Mouse (Mus musculus) MEL (cell line): ENCODE data around the gene Rhobtb1. TPM values are rescaled to one million over a fixed set of nuclear protein-coding genes. Genes with fewer than 3 reads are reported as not detected.

Experiments used
- DNase-seq: peaks from one replicate; pipeline ENCODE4 v3.0.0; 2011; ENCODE audit warnings: low read depth, low spot score
- H3K27ac ChIP-seq: 2 replicates; pipeline ENCODE4 v1.5.1; 2012; ENCODE audit warnings: low read depth, mild to moderate bottlenecking, control low read depth, low read length, moderate library complexity; ENCODE audit not compliant: control insufficient read depth
- H3K27me3 ChIP-seq, 2 experiments: fragments of 150-350 bp in 1 of 2; sonication (generic) in 1 of 2; 2 replicates each; pipeline ENCODE4 v1.6.1; 2012; ENCODE audit warnings: low read length in 2 of 2, mild to moderate bottlenecking in 2 of 2, improper control_type of control experiment in 1 of 2, moderate library complexity in 1 of 2; ENCODE audit not compliant: insufficient read depth in 2 of 2, control insufficient read depth in 1 of 2
- H3K36me3 ChIP-seq, 2 experiments: 2 replicates each; pipeline ENCODE4 v1.6.1; 2012 to 2014; ENCODE audit warnings: low read length in 2 of 2, improper control_type of control experiment in 1 of 2, inconsistent platforms in 1 of 2, mild to moderate bottlenecking in 1 of 2; ENCODE audit not compliant: insufficient read depth in 2 of 2, control insufficient read depth in 1 of 2
- H3K4me1 ChIP-seq, 2 experiments: fragments of 150-350 bp in 1 of 2; sonication (generic) in 1 of 2; 2 replicates each; pipeline ENCODE4 v1.6.1; 2012; ENCODE audit warnings: low read length in 2 of 2, improper control_type of control experiment in 1 of 2, mild to moderate bottlenecking in 1 of 2; ENCODE audit not compliant: insufficient read depth in 2 of 2, control insufficient read depth in 1 of 2
- H3K4me3 ChIP-seq, 2 experiments: fragments of 150-350 bp in 1 of 2; sonication (generic) in 1 of 2; 2 replicates each; pipeline ENCODE4 v1.5.1; 2012; ENCODE audit warnings: low read depth in 2 of 2, low read length in 2 of 2, mild to moderate bottlenecking in 2 of 2, moderate library complexity in 2 of 2, control low read depth in 1 of 2, improper control_type of control experiment in 1 of 2; ENCODE audit not compliant: control insufficient read depth in 1 of 2, insufficient read depth in 1 of 2
- H3K79me2 ChIP-seq: 2 replicates; pipeline ENCODE4 v1.6.1; 2012; ENCODE audit warnings: mild to moderate bottlenecking, low read length, moderate library complexity; ENCODE audit not compliant: control insufficient read depth, poor library complexity, insufficient read depth
- H3K9ac ChIP-seq: 2 replicates; pipeline ENCODE4 v1.6.1; 2012; ENCODE audit warnings: low read depth, mild to moderate bottlenecking, control low read depth, low read length, moderate library complexity; ENCODE audit not compliant: control insufficient read depth, poor library complexity, severe bottlenecking
- H3K9me3 ChIP-seq: fragments of 150-350 bp; sonication (generic); replicated peaks from 2 replicates; pipeline ENCODE4 v1.6.1; 2012; ENCODE audit warnings: mild to moderate bottlenecking, low read length, improper control_type of control experiment, moderate library complexity; ENCODE audit not compliant: insufficient read depth
- CTCF ChIP-seq, 3 experiments: IDR thresholded peaks in 2 of 3; conservative IDR thresholded peaks in 1 of 3; 2 replicates each; pipeline ENCODE4 v1.5.1; 2011 to 2012; ENCODE audit warnings: low read length in 3 of 3, low read depth in 2 of 3, mild to moderate bottlenecking in 2 of 3, improper control_type of control experiment in 1 of 3, inconsistent platforms in 1 of 3, mixed read lengths in 1 of 3, moderate library complexity in 1 of 3; ENCODE audit not compliant: control insufficient read depth in 1 of 3, insufficient read depth in 1 of 3, poor library complexity in 1 of 3, severe bottlenecking in 1 of 3
- E2F4 ChIP-seq: IDR thresholded peaks from 2 replicates; pipeline ENCODE4 v1.6.1; 2011; ENCODE audit warnings: low read depth, low read length, improper control_type of control experiment, borderline replicate concordance
- EP300 ChIP-seq, 2 experiments: IDR thresholded peaks; 2 replicates each; pipeline ENCODE4 v1.6.1; 2011; ENCODE audit warnings: improper control_type of control experiment in 2 of 2, low read length in 2 of 2, low read depth in 1 of 2, mild to moderate bottlenecking in 1 of 2
- GATA1 ChIP-seq: IDR thresholded peaks from 2 replicates; pipeline ENCODE4 v1.6.1; 2011; ENCODE audit warnings: low read depth, low read length, improper control_type of control experiment
- HCFC1 ChIP-seq: IDR thresholded peaks from 2 replicates; pipeline ENCODE4 v1.6.1; 2012; ENCODE audit warnings: low read depth, mild to moderate bottlenecking, inconsistent platforms, low read length, improper control_type of control experiment, moderate library complexity
- JUND ChIP-seq: IDR thresholded peaks from 2 replicates; pipeline ENCODE4 v1.6.1; 2011; ENCODE audit warnings: low read depth, mild to moderate bottlenecking, improper control_type of control experiment, low read length
- MAX ChIP-seq: IDR thresholded peaks from 2 replicates; pipeline ENCODE4 v1.6.1; 2011; ENCODE audit warnings: low read length, improper control_type of control experiment
- MAZ ChIP-seq: IDR thresholded peaks from 2 replicates; pipeline ENCODE4 v1.6.1; 2012; ENCODE audit warnings: low read depth, mild to moderate bottlenecking, inconsistent platforms, low read length, improper control_type of control experiment
- MEF2A ChIP-seq: IDR thresholded peaks from 2 replicates; pipeline ENCODE4 v1.6.1; 2014; ENCODE audit warnings: low read depth, mild to moderate bottlenecking, inconsistent platforms, low read length, improper control_type of control experiment; ENCODE audit not compliant: poor library complexity, insufficient replicate concordance, severe bottlenecking; ENCODE audit errors: extremely low read depth
- NELFE ChIP-seq: IDR thresholded peaks from 2 replicates; pipeline ENCODE4 v1.6.1; 2011; ENCODE audit warnings: low read depth, low read length, improper control_type of control experiment
- POLR2A ChIP-seq, 2 experiments: IDR thresholded peaks; 2 replicates each; pipeline ENCODE4 v1.6.1; 2011 to 2012; ENCODE audit warnings: low read length in 2 of 2, mild to moderate bottlenecking in 2 of 2, control low read depth in 1 of 2, improper control_type of control experiment in 1 of 2, low read depth in 1 of 2, moderate library complexity in 1 of 2; ENCODE audit not compliant: control insufficient read depth in 1 of 2, insufficient read depth in 1 of 2, poor library complexity in 1 of 2
- POLR2AphosphoS2 ChIP-seq: IDR thresholded peaks from 2 replicates; pipeline ENCODE4 v1.6.1; 2011; ENCODE audit warnings: low read length, improper control_type of control experiment
- POLR2AphosphoS5 ChIP-seq: IDR thresholded peaks from 2 replicates; pipeline ENCODE4 v1.6.1; 2012; ENCODE audit warnings: low read depth, borderline replicate concordance, mild to moderate bottlenecking, inconsistent platforms, low read length, moderate library complexity, mixed read lengths
- RCOR1 ChIP-seq: IDR thresholded peaks from 2 replicates; pipeline ENCODE4 v1.6.1; 2012; ENCODE audit warnings: low read depth, mild to moderate bottlenecking, inconsistent platforms, low read length, improper control_type of control experiment
- SMC3 ChIP-seq: IDR thresholded peaks from 2 replicates; pipeline ENCODE4 v1.6.1; 2011; ENCODE audit warnings: low read depth, low read length, improper control_type of control experiment
- TAL1 ChIP-seq: IDR thresholded peaks from 2 replicates; pipeline ENCODE4 v1.6.1; 2012; ENCODE audit warnings: mild to moderate bottlenecking, inconsistent platforms, low read length, moderate library complexity, mixed read lengths
- TBP ChIP-seq: IDR thresholded peaks from 2 replicates; pipeline ENCODE4 v1.8.0; 2011; ENCODE audit warnings: low read depth, low read length, improper control_type of control experiment
- TCF12 ChIP-seq: IDR thresholded peaks from 2 replicates; pipeline ENCODE4 v1.6.1; 2014; ENCODE audit warnings: low read depth, mild to moderate bottlenecking, inconsistent platforms, low read length, improper control_type of control experiment, moderate library complexity
- USF1 ChIP-seq: IDR thresholded peaks from 2 replicates; pipeline ENCODE4 v1.6.1; 2014; ENCODE audit warnings: low read depth, mild to moderate bottlenecking, inconsistent platforms, low read length, improper control_type of control experiment, moderate library complexity
- USF2 ChIP-seq, 2 experiments: IDR thresholded peaks; 2 replicates each; pipeline ENCODE4 v1.6.1; 2011 to 2012; ENCODE audit warnings: improper control_type of control experiment in 2 of 2, low read length in 2 of 2, borderline replicate concordance in 1 of 2, inconsistent platforms in 1 of 2, low read depth in 1 of 2, mild to moderate bottlenecking in 1 of 2; ENCODE audit not compliant: insufficient read depth in 1 of 2
- ZC3H11A ChIP-seq: IDR thresholded peaks from 2 replicates; pipeline ENCODE4 v1.6.1; 2012; ENCODE audit warnings: low read depth, mild to moderate bottlenecking, inconsistent platforms, low read length, improper control_type of control experiment
- ZMIZ1 ChIP-seq: IDR thresholded peaks from 2 replicates; pipeline ENCODE4 v1.6.1; 2012; ENCODE audit warnings: low read depth, mild to moderate bottlenecking, inconsistent platforms, low read length, improper control_type of control experiment, moderate library complexity
- polyA plus RNA-seq, 2 experiments: library from polyadenylated mRNA; stranded (reverse) in 1 of 2; unstranded in 1 of 2; fragments of >175 nt in 1 of 2; fragments of >200 nt in 1 of 2; gene quantifications; 2 replicates each; pipeline versions ENCODE4 v1.2.1 to v1.2.4; 2012; ENCODE audit warnings: low replicate concordance in 2 of 2, low read depth in 1 of 2; ENCODE audit not compliant: insufficient read length in 2 of 2, insufficient read depth in 1 of 2, missing spikeins in 1 of 2
- total RNA-seq: library from RNA; depleted of rRNA; stranded (reverse); fragments of 300-350 nt; gene quantifications from 2 replicates; pipeline ENCODE4 v1.2.3, GENCODE M21; 2012

The Rhobtb1 gene
- total and polyA plus RNA-seq, 3 experiments, result not detected

DNA sequence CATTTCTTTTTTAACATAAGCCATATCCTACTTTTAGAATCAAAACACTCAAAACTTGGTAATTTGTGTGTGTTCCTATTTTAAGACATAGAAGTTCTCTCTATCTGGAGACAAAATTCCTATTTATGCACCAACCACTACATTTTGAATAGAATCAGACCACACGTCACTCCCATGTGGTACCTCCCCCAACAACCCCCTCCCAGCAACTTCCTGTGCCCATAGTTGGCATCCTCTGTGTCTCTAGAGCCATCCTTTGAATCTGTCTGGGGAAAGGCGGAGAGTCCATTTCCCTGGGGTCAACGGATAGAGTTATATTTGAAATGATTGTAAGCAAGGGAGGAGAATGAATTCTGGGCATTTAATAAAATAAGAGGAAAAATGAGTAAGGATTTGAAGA, 24.9 kb downstream of the Rhobtb1 start:
- no peak for TF ChIP-seq HCFC1
- no peak for TF ChIP-seq USF1
- no peak for TF ChIP-seq MAX
- no peak for TF ChIP-seq EP300 (IDR thresholded peaks at IDR 0.05; ENCODE audit: low read depth in 1 of 2, low read length in 2 of 2)
- no peak for TF ChIP-seq MAZ
- TF ChIP-seq GATA1, result no peak
- TF ChIP-seq ZMIZ1, result no peak
- TF ChIP-seq E2F4, result no peak
- TF ChIP-seq NELFE, result no peak
- no peak for TF ChIP-seq TCF12
- TF ChIP-seq MEF2A, result no peak
- no peak for TF ChIP-seq POLR2A (IDR thresholded peaks at IDR 0.05; ENCODE audit: control insufficient read depth in 1 of 2, insufficient read depth in 1 of 2, low read depth in 1 of 2, low read length in 2 of 2, poor library complexity in 1 of 2)
- TF ChIP-seq CTCF (IDR thresholded peaks at IDR 0.05 in 2 of 3, conservative IDR thresholded peaks at IDR 0.05 in 1 of 3; ENCODE audit: control insufficient read depth in 1 of 3, insufficient read depth in 1 of 3, low read depth in 2 of 3, low read length in 3 of 3, poor library complexity in 1 of 3, severe bottlenecking in 1 of 3), result no peak
- TF ChIP-seq SMC3, result no peak
- TF ChIP-seq ZC3H11A, result no peak
- TF ChIP-seq, all 39 proteins: peak for 0
- Histone ChIP-seq H3K9me3 (no peaks in the 10 kb centered on the region), H3K79me2 (no peaks in the 10 kb centered on the region), H3K27ac (no peak overlapping the region), H3K4me3 (no peak overlapping the region), H3K27me3 (no peaks in the 10 kb centered on the region), H3K36me3 (no peaks in the 10 kb centered on the region), H3K9ac (no peak overlapping the region), H3K4me1 (no peaks in the 10 kb centered on the region)
- no peak for DNase-seq

DNA sequence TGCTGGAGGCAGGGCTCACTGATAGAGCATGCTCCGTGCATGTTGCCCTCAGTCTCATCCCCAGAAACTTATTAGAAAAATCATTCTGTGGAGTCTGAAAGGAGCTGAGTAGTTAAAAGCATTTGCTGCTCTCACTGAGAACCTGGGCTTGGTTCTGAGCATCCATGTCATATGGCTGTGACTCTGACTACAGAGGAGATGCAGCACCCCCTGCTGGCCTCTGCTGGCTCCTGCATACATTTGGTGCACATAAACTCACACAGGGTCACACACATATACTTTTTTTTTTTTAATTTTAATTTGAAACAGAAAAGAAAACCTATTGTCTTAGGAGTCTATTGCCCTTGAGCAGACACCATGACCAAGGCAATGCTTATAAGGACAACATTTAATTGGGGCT, 28.1 kb downstream of the Rhobtb1 start:
- Histone ChIP-seq H3K9me3 (no peaks in the 10 kb centered on the region), H3K27me3 (no peaks in the 10 kb centered on the region), H3K4me1 (no peaks in the 10 kb centered on the region), H3K4me3 (no peak overlapping the region), H3K9ac (no peak overlapping the region), H3K36me3 (no peaks in the 10 kb centered on the region), H3K79me2 (no peaks in the 10 kb centered on the region), H3K27ac (no peak overlapping the region)
- TF ChIP-seq TAL1 (no peak), NELFE (no peak), USF2 (IDR thresholded peaks at IDR 0.05; ENCODE audit: borderline replicate concordance in 1 of 2, insufficient read depth in 1 of 2, low read depth in 1 of 2, low read length in 2 of 2) (no peak), TBP (no peak), POLR2AphosphoS2 (no peak), TCF12 (no peak), SMC3 (no peak), ZC3H11A (no peak), MAX (no peak), EP300 (IDR thresholded peaks at IDR 0.05; ENCODE audit: low read depth in 1 of 2, low read length in 2 of 2) (no peak), HCFC1 (no peak), JUND (no peak), POLR2AphosphoS5 (no peak), RCOR1 (no peak), ZMIZ1 (no peak), CTCF (IDR thresholded peaks at IDR 0.05 in 2 of 3, conservative IDR thresholded peaks at IDR 0.05 in 1 of 3; ENCODE audit: control insufficient read depth in 1 of 3, insufficient read depth in 1 of 3, low read depth in 2 of 3, low read length in 3 of 3, poor library complexity in 1 of 3, severe bottlenecking in 1 of 3) (no peak)
- no peak for DNase-seq
